Mouse (Mus musculus) embryonic facial prominence, embryonic 14.5 days (tissue): Measurements from ENCODE around the gene Cryab. TPM values are rescaled to one million over a fixed set of nuclear protein-coding genes. Genes with fewer than 3 reads are reported as not detected.
A peak's percentile ranks its signal among the peaks of the same experiment; 100 is the strongest.

Source experiments
- ATAC-seq: fragments of 200-750 bp; cut with Nextera tagmentation; 2 replicates; pipeline ENCODE4 v1.8.0; 2017; ENCODE audit warnings: low read depth, moderate number of reproducible peaks, moderate TSS enrichment
- DNase-seq: peaks from one replicate; pipeline ENCODE4 v3.0.0-alpha.2; 2015; ENCODE audit warnings: low spot score
- H3K27ac ChIP-seq: fragments of 300-500 bp; sonication (generic); replicated peaks from 2 replicates; pipeline ENCODE4 v1.5.1; 2014; ENCODE audit warnings: low read depth, mild to moderate bottlenecking, low read length, moderate library complexity
- H3K27me3 ChIP-seq: fragments of 300-500 bp; sonication (generic); replicated peaks from 2 replicates; pipeline ENCODE4 v1.6.1; 2014; ENCODE audit warnings: low read length; ENCODE audit not compliant: control insufficient read depth, insufficient read depth
- H3K36me3 ChIP-seq: fragments of 300-500 bp; sonication (generic); 2 replicates; pipeline ENCODE4 v1.6.1; 2014; ENCODE audit warnings: low read length, mixed read lengths; ENCODE audit not compliant: control insufficient read depth, insufficient read depth
- H3K4me1 ChIP-seq: fragments of 300-500 bp; sonication (generic); 2 replicates; pipeline ENCODE4 v1.6.1; 2014; ENCODE audit warnings: antibody characterized with exemption, low read length; ENCODE audit not compliant: control insufficient read depth, insufficient read depth
- H3K4me2 ChIP-seq: fragments of 300-500 bp; sonication (generic); 2 replicates; pipeline ENCODE4 v1.6.1; 2014; ENCODE audit warnings: low read depth, mild to moderate bottlenecking, low read length, moderate library complexity, mixed read lengths
- H3K4me3 ChIP-seq: fragments of 300-500 bp; sonication (generic); 2 replicates; pipeline ENCODE4 v1.5.1; 2014; ENCODE audit warnings: low read depth, mild to moderate bottlenecking, low read length
- H3K9ac ChIP-seq: fragments of 300-500 bp; sonication (generic); 2 replicates; pipeline ENCODE4 v1.6.1; 2014; ENCODE audit warnings: low read depth, mild to moderate bottlenecking, low read length, moderate library complexity, mixed read lengths
- H3K9me3 ChIP-seq: fragments of 300-500 bp; sonication (generic); 2 replicates; pipeline ENCODE4 v1.6.1; 2016; ENCODE audit warnings: low read length; ENCODE audit not compliant: control insufficient read depth
- WGBS: fragments of 180-500 bp; shearing (Covaris S2); extraction: QIAGEN DNeasy Blood & Tissue Kit; methylation state at CpG from one replicate; pipeline ENCODE4 v1.1.7; 2014; 5-methylcytosine and 5-hydroxymethylcytosine counted together
- polyA plus RNA-seq: library from polyadenylated mRNA; unstranded; fragments of >200 nt; fragmentation: Nextera tagmentation; extraction: Ambion mirVana; gene quantifications from 2 replicates; pipeline ENCODE4 v1.2.1, GENCODE M21; 2014

Cryab gene
- polyA plus RNA-seq, 1 experiment from 2014 or later = 275 TPM

DNA sequence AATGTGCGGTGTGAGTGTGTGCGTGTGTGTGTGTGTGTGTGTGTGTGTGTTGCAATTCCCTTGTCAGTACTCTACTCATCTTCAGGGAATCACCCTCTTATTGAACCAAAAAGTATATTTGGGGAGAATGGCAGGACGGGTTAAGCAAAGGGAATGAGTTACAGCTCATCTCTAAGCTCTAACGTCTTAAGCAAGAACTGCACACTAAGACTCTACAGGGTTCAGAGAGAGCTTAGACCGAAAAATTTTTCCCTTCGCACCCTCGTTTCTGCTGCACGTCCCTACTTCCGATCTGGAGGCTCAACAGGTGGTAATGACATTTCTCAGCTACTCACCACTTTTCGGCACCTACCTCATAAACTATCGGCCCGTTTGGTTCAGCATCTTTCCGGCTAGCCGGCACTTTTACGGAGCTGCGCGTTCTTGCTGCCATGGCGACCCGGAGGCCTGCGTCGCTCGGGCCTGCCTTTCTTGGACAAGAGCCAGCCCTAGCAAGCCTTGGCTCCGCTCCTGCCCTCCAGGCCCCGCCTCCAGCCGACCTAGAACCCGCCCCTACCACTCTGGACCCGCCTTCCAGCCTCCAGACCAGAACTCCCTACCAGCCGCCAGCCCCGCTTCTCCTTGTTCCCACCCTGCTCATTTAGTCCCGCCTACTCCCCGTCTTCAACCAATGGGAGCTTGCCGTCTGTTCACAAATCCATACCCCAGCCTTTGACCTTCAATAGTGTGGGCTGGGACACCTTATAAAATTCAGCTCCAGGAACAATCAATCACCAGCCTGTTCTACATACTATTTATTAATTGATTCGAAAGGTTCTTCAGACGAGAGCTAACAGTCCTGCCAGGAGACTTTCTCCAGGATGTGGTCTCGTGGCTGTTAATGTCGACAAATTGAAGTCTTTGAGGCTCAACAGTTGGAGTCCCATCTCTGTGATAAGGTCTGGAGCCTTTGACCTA, 11.9 kb upstream of the Cryab start, which contains the start of gene Dixdc1:
Gene Dixdc1 (minus strand): TSS at position 604 of the 957 bp plus-strand sequence.
- H3K9ac ChIP-seq = no peak within 1 kb of the TSS
- DNase-seq (peak; percentile 93), ATAC-seq (peak; percentile 96)
- H3K36me3 ChIP-seq = no peaks in the 10 kb centered on the region
- H3K27ac ChIP-seq = no peak within 1 kb of the TSS
- H3K4me1 ChIP-seq = peaks cover 4% of the 10 kb centered on the region; the same call in 1 of the 2 replicates
- 14% methylated on average over 36 of the region's 36 CpGs for WGBS
- H3K27me3 ChIP-seq = no peaks in the 10 kb centered on the region
- H3K9me3 ChIP-seq = no peaks in the 10 kb centered on the region
- peak within 1 kb of the TSS; percentile 57 for H3K4me2 ChIP-seq
- peak within 1 kb of the TSS; percentile 34 for H3K4me3 ChIP-seq

GRCm38 (mm10) chr9:50740867-50741784, 10.0 kb upstream of the Cryab start:
- 84% methylated on average over 14 of the region's 14 CpGs for WGBS
- no peak overlapping the region for H3K27ac ChIP-seq

DNA sequence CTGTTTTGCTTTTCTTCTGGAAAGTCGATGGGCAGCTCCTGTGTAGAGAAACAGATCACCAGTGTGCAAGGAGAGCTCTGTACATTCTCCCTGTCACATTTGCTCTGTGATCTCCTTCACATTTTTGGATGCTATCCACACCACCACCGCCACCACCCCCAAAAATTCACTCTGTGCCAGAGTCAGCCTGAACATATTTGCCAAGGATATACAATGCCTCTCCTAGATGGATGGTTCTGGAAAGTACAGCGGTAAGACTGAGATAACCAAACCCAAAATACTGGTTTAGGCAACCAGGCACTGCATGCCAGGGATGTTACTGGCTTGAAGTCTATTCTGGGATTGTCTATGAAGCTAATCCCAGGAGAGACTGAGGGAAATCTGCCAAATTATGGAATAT, 8.9 kb upstream of the Cryab start:
- DNase-seq = no peak
- no peaks in the 10 kb centered on the region for H3K27me3 ChIP-seq
- no peaks in the 10 kb centered on the region for H3K36me3 ChIP-seq
- H3K9me3 ChIP-seq = no peaks in the 10 kb centered on the region
- H3K4me1 ChIP-seq = peaks cover 10% of the 10 kb centered on the region
- WGBS = 79% methylated on average over 3 of the region's 3 CpGs
- H3K27ac ChIP-seq = no peak overlapping the region
- no peak for ATAC-seq
- no peak overlapping the region for H3K9ac ChIP-seq
- H3K4me2 ChIP-seq = no peak overlapping the region
- H3K4me3 ChIP-seq = no peak overlapping the region

More at GRCm38 (mm10) chr9:50740867-50741784, 10.0 kb upstream of the Cryab start:
- no peaks in the 10 kb centered on the region for H3K27me3 ChIP-seq
- no peak overlapping the region for H3K9ac ChIP-seq
- H3K4me1 ChIP-seq = peaks cover 7% of the 10 kb centered on the region
- no peaks in the 10 kb centered on the region for H3K9me3 ChIP-seq
- ATAC-seq = no peak
- H3K4me3 ChIP-seq = no peak overlapping the region
- H3K36me3 ChIP-seq = no peaks in the 10 kb centered on the region
- no peak overlapping the region for H3K4me2 ChIP-seq
- no peak for DNase-seq

GRCm38 (mm10) chr9:50742744-50743143, 8.4 kb upstream of the Cryab start:
- H3K4me2 ChIP-seq = no peak overlapping the region
- 64% methylated on average over 2 of the region's 2 CpGs for WGBS
- no peak overlapping the region for H3K4me3 ChIP-seq
- no peak for DNase-seq
- H3K27me3 ChIP-seq = no peaks in the 10 kb centered on the region
- peaks cover 10% of the 10 kb centered on the region for H3K4me1 ChIP-seq
- no peak overlapping the region for H3K9ac ChIP-seq
- ATAC-seq = no peak
- H3K36me3 ChIP-seq = no peaks in the 10 kb centered on the region
- H3K27ac ChIP-seq = no peak overlapping the region
- no peaks in the 10 kb centered on the region for H3K9me3 ChIP-seq

- H3K4me1 ChIP-seq = peaks cover 11% of the 10 kb centered on the region; the same call in 1 of the 2 replicates
- H3K9ac ChIP-seq = peak overlapping the region; percentile 54
- no peaks in the 10 kb centered on the region for H3K9me3 ChIP-seq
- peak overlapping the region; percentile 36 for H3K4me3 ChIP-seq
- ATAC-seq (peak; percentile 79), DNase-seq (peak; percentile 61)
- H3K27ac ChIP-seq = peak overlapping the region; percentile 76
- no peaks in the 10 kb centered on the region for H3K36me3 ChIP-seq
- 17% methylated on average over 7 of the region's 7 CpGs for WGBS
- peak overlapping the region; percentile 60 for H3K4me2 ChIP-seq
- no peaks in the 10 kb centered on the region for H3K27me3 ChIP-seq
Observed at GRCm38 (mm10) chr9:50745806-50746205, 5.3 kb upstream of the Cryab start.

DNA sequence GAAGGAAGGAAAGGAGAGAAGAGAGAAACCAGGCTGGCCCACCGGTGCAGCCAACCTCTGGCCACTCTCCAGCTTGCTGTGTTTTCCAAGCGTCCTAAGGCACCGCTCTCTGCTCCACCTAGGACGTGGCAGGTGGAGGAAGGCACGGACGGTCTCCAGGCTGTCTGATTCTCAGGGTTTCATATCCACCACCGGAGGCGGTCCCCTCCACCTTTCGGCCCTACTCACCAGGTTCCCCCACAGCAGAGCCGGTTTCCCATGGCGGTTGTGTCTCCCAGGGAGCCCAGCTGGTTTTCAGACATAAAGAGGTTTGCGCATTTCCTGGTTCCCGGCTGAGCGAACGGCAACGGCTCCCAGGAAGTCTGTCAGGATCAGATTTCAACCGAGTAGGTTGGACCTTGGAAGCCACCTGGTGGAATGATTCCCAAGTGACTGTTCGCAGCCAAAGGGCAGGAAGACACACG, 4.9 kb upstream of the Cryab start, which contains the start of gene 2310030G06Rik:
Gene 2310030G06Rik (minus strand): TSS at position 323 of the 464 bp plus-strand sequence.
- DNase-seq (peak; percentile 88), ATAC-seq (peak; percentile 79)
- Histone ChIP-seq H3K4me1 (peaks cover 12% of the 10 kb centered on the region; the same call in 1 of the 2 replicates), H3K4me2 (peak within 1 kb of the TSS; percentile 60), H3K27me3 (no peaks in the 10 kb centered on the region), H3K36me3 (no peaks in the 10 kb centered on the region), H3K4me3 (peak within 1 kb of the TSS; percentile 36), H3K9me3 (no peaks in the 10 kb centered on the region), H3K27ac (peak within 1 kb of the TSS; percentile 76), H3K9ac (peak within 1 kb of the TSS; percentile 54)
- WGBS = 1% methylated on average over 19 of the region's 19 CpGs

DNA sequence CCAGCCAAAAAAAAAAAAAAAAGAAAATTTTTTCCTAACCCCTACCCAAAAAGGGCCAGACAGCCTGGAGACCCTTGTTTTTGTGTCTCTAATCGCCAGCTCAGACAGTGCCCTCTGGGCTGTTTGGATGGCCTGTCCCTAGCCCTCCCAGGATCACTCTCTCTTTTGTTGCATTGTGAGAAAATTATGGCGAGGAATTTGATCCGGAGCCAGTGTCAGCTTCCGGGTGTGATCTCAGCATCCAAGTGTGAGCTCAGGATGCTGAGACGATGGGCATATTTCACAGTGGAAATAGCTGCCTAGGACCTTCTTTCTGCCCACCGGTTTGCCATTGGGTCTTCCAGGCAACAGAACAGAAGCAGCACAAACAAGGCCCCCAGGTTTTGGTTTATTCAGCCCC, 419 bp upstream of the Cryab start:
- ATAC-seq = no peak
- peaks cover 27% of the 10 kb centered on the region for H3K4me1 ChIP-seq
- H3K27ac ChIP-seq = no peak overlapping the region
- H3K36me3 ChIP-seq = no peaks in the 10 kb centered on the region
- H3K4me2 ChIP-seq = no peak overlapping the region
- H3K27me3 ChIP-seq = no peaks in the 10 kb centered on the region
- WGBS = 53% methylated on average over 6 of the region's 6 CpGs
- no peak overlapping the region for H3K4me3 ChIP-seq
- H3K9me3 ChIP-seq = no peaks in the 10 kb centered on the region
- DNase-seq = no peak
- no peak overlapping the region for H3K9ac ChIP-seq

DNA sequence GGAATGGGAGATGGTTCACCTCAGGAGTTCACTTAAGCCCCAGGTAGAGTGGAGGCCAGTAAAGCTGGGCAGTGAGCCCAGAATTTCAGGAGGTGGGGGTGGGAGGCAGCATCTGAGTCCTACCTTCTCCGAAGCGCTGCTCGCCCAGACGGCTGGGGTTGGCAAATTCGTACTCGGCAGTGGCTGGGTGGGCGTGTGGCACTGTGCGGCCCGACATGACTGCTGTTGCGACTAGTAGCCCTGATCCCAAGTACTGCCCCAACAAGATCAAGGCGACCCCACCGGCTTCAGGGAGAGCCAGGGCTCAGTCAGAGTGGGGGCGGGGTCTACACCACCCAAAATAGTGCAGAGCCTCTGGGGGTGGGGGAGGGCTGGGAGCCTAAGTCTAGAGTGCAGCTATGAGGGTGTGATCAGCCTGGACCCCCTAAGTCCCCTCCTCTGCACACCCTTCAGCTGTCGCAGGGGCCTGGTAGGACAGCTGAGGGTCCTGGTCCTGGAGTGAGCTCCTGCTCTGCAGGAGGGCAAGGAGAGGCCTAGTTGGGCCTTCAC, 1.0 kb downstream of the Cryab start, which contains the start of gene Hspb2:
Gene Hspb2 (minus strand): TSS at position 301 of the 549 bp plus-strand sequence.
- H3K9me3 ChIP-seq = no peaks in the 10 kb centered on the region
- H3K27ac ChIP-seq = peak within 1 kb of the TSS; percentile 55
- H3K4me1 ChIP-seq = peaks cover 21% of the 10 kb centered on the region
- peak within 1 kb of the TSS; percentile 31 for H3K4me2 ChIP-seq
- no peaks in the 10 kb centered on the region for H3K27me3 ChIP-seq
- peak within 1 kb of the TSS; percentile 17; the same call in 1 of the 2 replicates for H3K4me3 ChIP-seq
- H3K36me3 ChIP-seq = no peaks in the 10 kb centered on the region
- peak within 1 kb of the TSS; percentile 45 for H3K9ac ChIP-seq
- ATAC-seq (peak; percentile 80), DNase-seq (peak; percentile 68)
- 43% methylated on average over 14 of the region's 14 CpGs for WGBS
